Mouse (Mus musculus) left cerebral cortex, postnatal 25 days (tissue): ENCODE results near the gene Gm20696. TPM values are rescaled to one million over a fixed set of nuclear protein-coding genes. Genes with fewer than 3 reads are reported as not detected.

Experiments used
- DNase-seq, 2 experiments: peaks; one replicate each; pipeline ENCODE4 v3.0.0; 2022; ENCODE audit warnings: low spot score in 2 of 2, mixed read lengths in 1 of 2
- intact Hi-C: fragments of 180-260 bp; cut with DNase I; formaldehyde crosslinking; loops from one replicate; pipeline ENCODE4 v1.15.1; 2025
- total RNA-seq, 2 experiments: library from RNA; stranded (reverse); gene quantifications; 2 replicates each; pipeline ENCODE4 v1.2.3; 2021

Gm20696 gene
- total RNA-seq, 2 experiments from 2014 or later: 6.1 to 9.5 TPM

GRCm38 (mm10) chr6:99467831-99468230 lies 198.8 kb downstream of the Gm20696 start:
- DNase-seq: no peak
- intact Hi-C loops: no loop called here

DNA sequence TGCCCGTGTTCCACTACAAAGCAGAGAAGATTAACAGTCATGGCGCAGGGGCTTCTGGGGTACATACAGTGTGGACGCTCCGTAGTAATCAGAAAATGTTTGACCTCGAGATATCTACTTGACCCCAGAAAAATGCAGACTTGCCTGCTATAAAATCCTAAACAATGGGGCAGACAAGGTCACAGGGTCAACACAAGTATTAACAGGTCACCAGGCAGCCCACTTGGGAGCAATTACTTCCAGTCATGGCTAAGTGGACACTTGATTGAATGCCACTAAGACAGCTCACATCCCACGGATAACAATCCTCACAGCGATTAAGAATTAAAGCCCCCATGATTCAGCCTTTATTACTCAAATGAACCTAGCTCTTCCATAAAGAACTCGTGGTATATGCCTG lies 199.5 kb downstream of the Gm20696 start:
- intact Hi-C loops: no loop called here
- DNase-seq: no peak

GRCm38 (mm10) chr6:99466354-99466753 lies 200.2 kb downstream of the Gm20696 start:
- intact Hi-C loops: no loop called here
- peak in 1 of 2 experiments; percentile 64 for DNase-seq

- intact Hi-C loops: no loop called here
- DNase-seq: no peak
Observed at GRCm38 (mm10) chr6:99464449-99464848, 202.1 kb downstream of the Gm20696 start.

DNA sequence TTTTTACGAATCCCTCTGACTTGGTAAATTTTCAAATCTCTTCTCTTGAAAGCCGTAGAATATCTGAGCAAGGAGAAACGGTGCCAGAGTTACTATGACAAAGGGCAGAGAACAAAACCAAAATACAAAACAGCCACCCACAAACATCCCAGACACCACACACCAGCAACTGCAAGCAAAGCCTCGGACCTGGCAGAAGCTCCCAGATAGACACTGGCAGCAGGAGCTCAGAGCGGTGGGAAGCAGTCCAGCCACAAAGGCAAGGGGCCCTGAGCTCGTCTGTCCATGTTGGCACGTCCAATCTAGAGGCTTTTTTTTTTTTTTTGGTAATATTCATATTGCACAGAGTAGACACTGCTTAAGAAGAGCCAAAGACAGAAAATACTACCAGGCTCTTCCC lies 202.7 kb downstream of the Gm20696 start:
- intact Hi-C loops: no loop called here
- no peak for DNase-seq

DNA sequence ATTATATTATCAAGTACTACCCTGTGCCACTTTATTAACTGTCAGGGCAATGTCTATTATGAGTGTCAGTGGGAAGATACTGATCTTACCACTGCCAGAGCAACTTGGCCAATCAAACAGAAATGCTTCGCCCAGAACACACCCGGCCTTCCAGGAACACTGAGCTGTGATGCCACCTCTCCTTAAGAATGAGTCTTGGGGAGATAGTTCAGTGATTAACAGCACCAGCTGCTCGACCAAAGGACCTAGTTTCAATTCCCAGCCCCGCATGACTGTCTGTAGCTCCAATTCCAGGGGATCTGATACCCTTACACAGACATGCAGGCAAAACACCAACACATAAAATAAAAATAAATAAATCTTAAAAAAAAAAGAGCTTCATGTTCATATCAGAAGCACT lies 207.8 kb downstream of the Gm20696 start:
- DNase-seq: no peak
- intact Hi-C loops: no loop called here

DNA sequence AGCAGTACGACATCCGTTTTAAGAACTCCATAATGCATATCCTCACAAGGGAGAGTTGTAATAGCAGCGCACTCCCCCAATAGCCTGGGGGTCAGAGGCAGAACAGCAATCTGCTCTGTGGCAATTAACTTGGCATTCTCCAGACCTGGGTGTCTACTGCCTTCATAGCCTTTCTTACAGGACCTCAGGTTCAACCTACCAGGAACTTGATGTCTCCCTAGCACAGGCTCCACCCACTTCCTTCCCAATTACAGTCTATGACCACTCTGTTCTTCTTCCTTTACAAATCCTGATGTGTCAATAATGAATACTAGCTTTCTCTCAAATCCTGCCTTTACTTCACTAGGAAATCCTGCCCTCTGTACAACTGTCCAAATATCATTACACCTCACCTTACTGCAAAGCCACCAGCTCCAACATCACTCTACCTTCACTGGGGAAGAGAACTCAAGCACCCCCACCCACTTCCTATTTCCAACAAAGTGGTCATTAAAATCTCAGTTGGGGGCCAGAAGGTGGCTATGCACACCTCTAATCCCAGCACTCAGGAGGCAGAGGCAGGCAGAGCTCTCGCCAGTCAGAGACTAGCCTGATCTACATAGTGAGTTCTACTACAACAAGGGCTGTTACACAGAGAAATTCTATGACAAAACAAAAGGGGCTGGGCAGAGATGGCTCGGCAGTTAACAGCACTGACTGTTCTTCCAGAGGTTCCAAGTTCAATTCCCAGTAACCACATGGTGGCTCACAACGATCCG lies 212.7 kb downstream of the Gm20696 start:
- intact Hi-C loops: no loop called here
- DNase-seq: no peak

DNA sequence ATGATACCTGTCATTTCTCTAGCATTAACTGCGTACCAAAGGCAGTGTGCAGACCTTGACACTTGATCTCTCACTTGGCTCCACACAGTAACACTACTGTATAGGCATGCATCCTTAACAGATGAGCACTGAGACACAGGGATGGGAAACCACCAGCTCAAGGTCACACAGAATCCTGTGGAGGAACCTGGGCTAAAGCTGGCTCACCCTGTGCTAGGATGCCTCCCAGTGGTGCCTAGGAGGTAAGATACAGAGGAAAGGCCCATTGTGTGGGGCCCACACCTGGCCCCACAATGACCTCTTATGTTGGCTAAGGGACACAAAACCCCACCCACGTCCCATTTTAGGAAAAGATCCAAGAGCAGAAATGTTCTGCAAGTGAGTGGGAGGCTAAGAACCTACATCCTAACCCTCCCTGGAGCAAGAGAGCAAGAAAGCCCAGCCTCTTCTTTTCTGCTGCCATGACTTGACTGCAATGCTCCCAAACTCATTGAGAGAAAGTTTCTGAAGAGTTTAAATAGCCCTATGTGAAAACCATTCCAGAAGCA lies 213.9 kb downstream of the Gm20696 start:
- intact Hi-C loops: no loop called here
- no peak for DNase-seq

- intact Hi-C loops: no loop called here
- DNase-seq: no peak
Observed at GRCm38 (mm10) chr6:99451479-99451878, 215.1 kb downstream of the Gm20696 start.

DNA sequence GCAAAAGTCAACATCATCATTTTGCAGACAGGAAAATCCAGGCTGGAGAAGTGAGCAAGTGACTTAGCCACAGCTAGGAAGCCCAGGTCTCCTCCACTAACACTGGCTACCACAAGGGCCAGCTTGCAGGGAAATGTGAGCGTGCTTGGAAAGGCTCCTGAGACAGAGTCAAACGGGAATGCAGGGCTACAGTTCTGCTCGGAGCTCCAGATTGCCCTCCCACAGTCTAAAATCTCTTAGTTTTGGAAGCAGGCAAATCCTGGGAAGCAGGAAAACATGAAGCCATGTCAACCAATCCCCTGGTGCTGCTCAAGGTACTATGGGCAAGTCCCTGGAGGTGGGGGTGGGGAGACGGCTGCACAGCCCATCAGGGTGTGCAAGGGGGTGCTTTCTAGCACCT lies 219.2 kb downstream of the Gm20696 start:
- DNase-seq: peak in 1 of 2 experiments; percentile 58
- intact Hi-C loops: no loop called here

GRCm38 (mm10) chr6:99446801-99447415 lies 219.7 kb downstream of the Gm20696 start:
- DNase-seq: no peak
- intact Hi-C loops: no loop called here

- DNase-seq: peak in 1 of 2 experiments; percentile 36
- intact Hi-C loops: no loop called here
Observed at GRCm38 (mm10) chr6:99443460-99443859, 223.1 kb downstream of the Gm20696 start.

GRCm38 (mm10) chr6:99441100-99441499 lies 225.5 kb downstream of the Gm20696 start:
- peak; percentile 24 to 83 for DNase-seq
- intact Hi-C loops: loop anchor here (2.0 kb wide), 1 partner anchor 44 kb away; no protein-coding TSS in a partner anchor

- no peak for DNase-seq
- intact Hi-C loops: loop anchor here (2.0 kb wide), 1 partner anchor 44 kb away; no protein-coding TSS in a partner anchor
Observed at GRCm38 (mm10) chr6:99440606-99441005, 226.0 kb downstream of the Gm20696 start.

DNA sequence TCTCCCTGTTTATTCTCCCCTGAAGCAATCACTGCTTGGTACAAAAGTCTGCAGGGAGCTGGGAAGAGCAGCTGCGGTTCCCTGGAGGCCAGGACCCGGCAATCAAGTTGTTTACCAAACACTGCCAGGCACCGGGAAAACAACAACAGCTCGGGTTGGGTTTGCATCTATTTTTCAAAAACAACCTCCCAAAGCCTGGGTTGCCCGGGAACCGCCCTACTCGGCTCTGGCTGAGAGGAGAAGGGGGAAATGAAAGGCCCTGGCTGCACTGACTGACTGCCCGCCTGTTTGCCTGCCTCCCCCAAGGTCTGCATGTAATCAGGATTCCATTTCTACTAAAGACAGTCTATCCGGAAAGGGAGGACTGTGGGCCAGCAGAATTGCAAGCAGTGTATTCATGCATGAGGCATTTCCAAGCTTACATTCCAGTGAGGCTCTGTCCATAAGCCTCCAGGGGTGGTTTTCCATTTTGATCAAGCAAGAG lies 226.7 kb downstream of the Gm20696 start:
- peak in 1 of 2 experiments; percentile 19 for DNase-seq
- intact Hi-C loops: loop anchor here (2.0 kb wide), 1 partner anchor 45 kb away; no protein-coding TSS in a partner anchor

GRCm38 (mm10) chr6:99439214-99439877 lies 227.3 kb downstream of the Gm20696 start:
- no peak for DNase-seq
- intact Hi-C loops: no loop called here

DNA sequence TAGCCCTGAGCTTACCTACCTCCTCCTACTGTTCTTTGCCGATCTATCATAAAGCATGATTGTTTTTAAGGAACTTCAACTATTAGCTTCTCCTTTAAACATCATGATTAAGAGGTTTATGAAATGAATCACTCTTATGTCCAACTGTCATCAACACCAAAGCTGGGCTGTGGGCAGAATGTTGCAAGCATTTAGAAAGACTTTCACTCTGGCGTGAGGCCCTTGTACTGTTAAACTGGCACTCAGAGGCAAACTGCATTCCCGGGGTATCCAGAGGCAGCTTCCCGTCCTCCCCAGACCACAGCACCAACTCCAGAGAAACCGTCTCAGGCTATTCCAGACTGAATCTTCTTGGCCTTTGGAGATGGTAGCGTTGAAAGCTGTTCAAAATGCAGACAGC lies 230.2 kb downstream of the Gm20696 start:
- DNase-seq: no peak
- intact Hi-C loops: no loop called here

DNA sequence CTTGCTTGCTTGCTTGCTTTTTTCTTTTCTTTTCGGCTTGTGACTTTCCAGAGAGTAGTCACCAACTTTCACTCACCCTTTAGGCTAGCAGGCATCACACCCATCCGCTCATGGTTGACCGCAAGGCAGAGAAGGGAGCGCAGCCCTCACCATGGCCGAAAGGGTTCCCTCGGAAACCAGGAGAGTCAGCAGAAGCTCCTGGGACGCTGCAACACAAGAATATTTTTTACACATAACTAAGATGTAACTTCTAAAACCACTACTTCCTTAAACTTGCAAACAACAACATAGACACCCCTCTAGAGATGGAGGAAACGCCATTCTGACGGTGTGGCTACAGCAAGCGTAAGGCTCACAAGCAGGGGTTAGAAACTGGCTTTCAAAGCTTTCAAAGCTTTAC lies 231.5 kb downstream of the Gm20696 start:
- DNase-seq: no peak
- intact Hi-C loops: no loop called here

GRCm38 (mm10) chr6:99433006-99433405 lies 233.6 kb downstream of the Gm20696 start:
- intact Hi-C loops: no loop called here
- no peak for DNase-seq

- DNase-seq: no peak
- intact Hi-C loops: no loop called here
Observed at GRCm38 (mm10) chr6:99431941-99432340, 234.7 kb downstream of the Gm20696 start.
